Comparison of ENCODE assay signal across 10 mouse cellular contexts in genomic region chr6:87532953-87533710, GRCm38 (mm10). TPM values are rescaled to one million over a fixed set of nuclear protein-coding genes. Genes with fewer than 3 reads are reported as not detected.
DNase-seq lines count a peak whose midpoint lies in the region; ATAC-seq and TF ChIP-seq lines count a peak whose summit lies in the region.
"Had no signal": no experiment of that assay in that cellular context is flagged by ENCODE, and none has a peak within 500 bp of the region (broad histone marks: within the 10 kb centered on the region; RNA-seq: fewer than 3 reads in every experiment).

Gene Arhgap25 (minus strand): TSS chr6:87533259.

- intact Hi-C loops in gastrocnemius, postnatal 36 days (cut with DNase I), result no loop called here

- peak within 1 kb of the TSS; percentile 57 for H3K4me3 ChIP-seq in G1E (ENCODE audit: low read depth, low read length)
- H3K4me3 ChIP-seq: myocyte had no signal

- H3K36me3 ChIP-seq in G1E (replicated peaks), result peaks cover 3% of the 10 kb centered on the region

- H3K27me3 ChIP-seq in G1E (ENCODE audit: insufficient read depth, low read length), result peaks cover 29% of the 10 kb centered on the region
- H3K27me3 ChIP-seq: Patski had no signal

- H3K9me3 ChIP-seq in G1E (replicated peaks), result no peaks in the 10 kb centered on the region

- peaks cover 87% of the 10 kb centered on the region for H3K4me1 ChIP-seq in G1E (ENCODE audit: insufficient read depth, low read depth, low read length)

- no peak for TF ChIP-seq CTCF in G1E (IDR thresholded peaks at IDR 0.05; ENCODE audit: low read depth, low read length)

- DNase-seq in frontal cortex, postnatal 10 days (ENCODE audit: low spot score in 2 of 2), result peak; percentile 29 to 45
- no peak for DNase-seq in frontal cortex, postnatal 14 days (ENCODE audit: low spot score in 2 of 2)
- no peak for DNase-seq in G1E (ENCODE audit: low spot score)
- DNase-seq in layer of hippocampus, postnatal 36 days, result peak; percentile 45 to 56
- no peak for DNase-seq in testis, postnatal 10 days (ENCODE audit: low spot score)
- no peak for DNase-seq in gastrocnemius, postnatal 36 days

- no peak for ATAC-seq in G1E (ENCODE audit: extremely low read depth, insufficient number of reproducible peaks, low FRiP score, poor library complexity, severe bottlenecking)
- ATAC-seq in monocyte, adult 5-6 weeks (replicated peaks; ENCODE audit: insufficient number of reproducible peaks, low FRiP score, low TSS enrichment, poor library complexity, severe bottlenecking), result peak; percentile 33
- no peak for ATAC-seq in erythroid progenitor cell, adult 5-6 weeks (replicated peaks; ENCODE audit: low FRiP score, poor library complexity, severe bottlenecking)
- ATAC-seq: Patski had no signal

RNA-seq across cellular contexts. Expression of gene Arhgap25, which starts in this region (rescaled TPM):
- total RNA-seq in G1E (2014; fragmentation: Nextera tagmentation), result 20.3 and 22.8 TPM in 2 replicates
- total RNA-seq in G1E (2017), result 36.8 and 40.9 TPM in 2 replicates
- 3.1 and 4.8 TPM in 2 replicates for polyA plus RNA-seq in G1E (2012)
- 1 to 10 TPM; 2.7 to 2.9 TPM for total RNA-seq in layer of hippocampus, postnatal 36 days (2021)
- total RNA-seq in monocyte, adult 5-6 weeks (2017), result 138 to 220 TPM (median 146 TPM) in 3 replicates
- 3.2 and 7.1 TPM in 2 replicates for total RNA-seq in erythroid progenitor cell, adult 5-6 weeks (2015; ENCODE audit: low replicate concordance)
- 8.6 and 11.2 TPM in 2 replicates for total RNA-seq in erythroid progenitor cell, adult 5-6 weeks (2017; ENCODE audit: low replicate concordance)
- 1 to 10 TPM; 1.1 to 1.3 TPM for total RNA-seq in gastrocnemius, postnatal 36 days (2021)

Comparison
In these comparisons a context has a peak if more than half of its experiments do, and no peak if none do; other contexts are left out.
1. DNase-seq: peak in frontal cortex, postnatal 10 days (2 of 2) and layer of hippocampus, postnatal 36 days (2 of 2); none in frontal cortex, postnatal 14 days (0 of 2), G1E (single experiment), testis, postnatal 10 days (single experiment) and gastrocnemius, postnatal 36 days (0 of 2).